Mouse (Mus musculus) stomach, postnatal 0 days (tissue): ENCODE measurements around the gene Trak1. TPM values are rescaled to one million over a fixed set of nuclear protein-coding genes. Genes with fewer than 3 reads are reported as not detected.
A peak's percentile ranks its signal among the peaks of the same experiment; 100 is the strongest.

Experiments
- ATAC-seq: fragments of 200-750 bp; cut with Nextera tagmentation; 2 replicates; pipeline ENCODE4 v1.8.0; 2017; ENCODE audit not compliant: low FRiP score, low TSS enrichment
- DNase-seq: peaks from one replicate; pipeline ENCODE4 v3.0.0-alpha.2; 2016; ENCODE audit warnings: low spot score
- H3K27ac ChIP-seq: fragments of 300-500 bp; sonication (generic); replicated peaks from 2 replicates; pipeline ENCODE4 v1.5.1; 2014; ENCODE audit warnings: mild to moderate bottlenecking, control low read depth
- H3K27me3 ChIP-seq: fragments of 300-500 bp; sonication (generic); 2 replicates; pipeline ENCODE4 v1.6.1; 2014; ENCODE audit warnings: low read length; ENCODE audit not compliant: control insufficient read depth, insufficient read depth
- H3K36me3 ChIP-seq: fragments of 300-500 bp; sonication (generic); 2 replicates; pipeline ENCODE4 v1.6.1; 2014; ENCODE audit warnings: low read length, mixed read lengths; ENCODE audit not compliant: control insufficient read depth, insufficient read depth
- H3K4me1 ChIP-seq: fragments of 300-500 bp; sonication (generic); replicated peaks from 2 replicates; pipeline ENCODE4 v1.6.1; 2014; ENCODE audit warnings: antibody characterized with exemption; ENCODE audit not compliant: control insufficient read depth, insufficient read depth
- H3K4me2 ChIP-seq: fragments of 300-500 bp; sonication (generic); replicated peaks from 2 replicates; pipeline ENCODE4 v1.6.1; 2014; ENCODE audit warnings: low read depth, mild to moderate bottlenecking, control low read depth, moderate library complexity
- H3K4me3 ChIP-seq: fragments of 300-500 bp; sonication (generic); 2 replicates; pipeline ENCODE4 v1.5.1; 2014; ENCODE audit warnings: low read depth, low read length, control low read depth
- H3K9ac ChIP-seq: fragments of 300-500 bp; sonication (generic); 2 replicates; pipeline ENCODE4 v1.6.1; 2014; ENCODE audit warnings: mild to moderate bottlenecking, low read length, control low read depth, mixed read lengths
- H3K9me3 ChIP-seq: fragments of 300-500 bp; sonication (generic); 2 replicates; pipeline ENCODE4 v1.6.1; 2016; ENCODE audit warnings: low read length; ENCODE audit not compliant: control insufficient read depth
- CTCF ChIP-seq: IDR thresholded peaks from 2 replicates; pipeline ENCODE4 v1.5.1; 2016; ENCODE audit warnings: antibody characterized with exemption, low read depth, mild to moderate bottlenecking, moderate library complexity
- EP300 ChIP-seq: optimal IDR thresholded peaks from 2 replicates; pipeline ENCODE3; 2016; ENCODE audit warnings: antibody characterized with exemption
- WGBS: fragments of 180-500 bp; shearing (Covaris S2); extraction: QIAGEN DNeasy Blood & Tissue Kit; methylation state at CpG from one replicate; pipeline ENCODE4 v1.1.7; 2014; 5-methylcytosine and 5-hydroxymethylcytosine counted together
- polyA plus RNA-seq: library from polyadenylated mRNA; unstranded; fragments of >200 nt; fragmentation: Nextera tagmentation; extraction: Ambion mirVana; gene quantifications from 2 replicates; pipeline ENCODE4 v1.2.1, GENCODE M21; 2015

Trak1 gene
- polyA plus RNA-seq, 1 experiment from 2014 or later: 24.0 TPM

- peak; percentile 85 for ATAC-seq
- H3K4me3 ChIP-seq: peak overlapping the region; percentile 37
- TF ChIP-seq CTCF: no peak
- TF ChIP-seq EP300: no peak
- DNase-seq: peak; percentile 69
- H3K9me3 ChIP-seq: no peaks in the 10 kb centered on the region
- H3K36me3 ChIP-seq: no peaks in the 10 kb centered on the region
- H3K4me2 ChIP-seq: peak overlapping the region; percentile 58
- H3K27ac ChIP-seq: no peak overlapping the region
- no peaks in the 10 kb centered on the region for H3K4me1 ChIP-seq
- H3K9ac ChIP-seq: peak overlapping the region; percentile 55
- WGBS: 18% methylated on average over 29 of the region's 29 CpGs
- H3K27me3 ChIP-seq: no peaks in the 10 kb centered on the region
Measured at GRCm38 (mm10) chr9:121285341-121286324, 11.7 kb upstream of the Trak1 start.

GRCm38 (mm10) chr9:121286325-121286901 lies 10.9 kb upstream of the Trak1 start:
- Histone ChIP-seq H3K27ac (no peak overlapping the region), H3K4me3 (0 out of 2 replicates have a peak overlapping the region, but pooled peaks have one; percentile 37), H3K9ac (no peak overlapping the region), H3K9me3 (no peaks in the 10 kb centered on the region), H3K27me3 (no peaks in the 10 kb centered on the region), H3K4me1 (no peaks in the 10 kb centered on the region), H3K36me3 (no peaks in the 10 kb centered on the region), H3K4me2 (peak overlapping the region; percentile 58)
- TF ChIP-seq EP300 (no peak), CTCF (no peak)
- ATAC-seq: peak; percentile 37; the same call in 1 of the 2 replicates
- WGBS: 74% methylated on average over 3 of the region's 3 CpGs
- no peak for DNase-seq

- Histone ChIP-seq H3K4me3 (no peak overlapping the region), H3K9me3 (no peaks in the 10 kb centered on the region), H3K27me3 (no peaks in the 10 kb centered on the region), H3K27ac (no peak overlapping the region), H3K36me3 (no peaks in the 10 kb centered on the region), H3K9ac (no peak overlapping the region), H3K4me2 (no peak overlapping the region), H3K4me1 (no peaks in the 10 kb centered on the region)
- ATAC-seq: no peak
- 77% methylated on average over 2 of the region's 2 CpGs for WGBS
- DNase-seq: no peak
- no peak for TF ChIP-seq EP300
- no peak for TF ChIP-seq CTCF
Measured at GRCm38 (mm10) chr9:121291275-121291674, 6.0 kb upstream of the Trak1 start.

GRCm38 (mm10) chr9:121293187-121293586 lies 4.1 kb upstream of the Trak1 start:
- TF ChIP-seq CTCF (no peak), EP300 (no peak)
- DNase-seq (no peak), ATAC-seq (no peak)
- no peak overlapping the region for H3K4me3 ChIP-seq
- no peak overlapping the region for H3K9ac ChIP-seq
- H3K4me1 ChIP-seq: peaks cover 2% of the 10 kb centered on the region; the same call in 1 of the 2 replicates
- no peak overlapping the region for H3K27ac ChIP-seq
- H3K4me2 ChIP-seq: no peak overlapping the region
- H3K36me3 ChIP-seq: no peaks in the 10 kb centered on the region
- H3K27me3 ChIP-seq: no peaks in the 10 kb centered on the region
- no peaks in the 10 kb centered on the region for H3K9me3 ChIP-seq
- 76% methylated on average over 7 of the region's 7 CpGs for WGBS

GRCm38 (mm10) chr9:121295221-121295620 lies 2.1 kb upstream of the Trak1 start:
- Histone ChIP-seq H3K27ac (no peak overlapping the region), H3K4me3 (no peak overlapping the region), H3K27me3 (no peaks in the 10 kb centered on the region), H3K4me1 (peaks cover 13% of the 10 kb centered on the region), H3K9ac (no peak overlapping the region), H3K4me2 (no peak overlapping the region), H3K36me3 (0 out of 2 replicates have a peak, but pooled peaks cover 2% of the 10 kb centered on the region), H3K9me3 (no peaks in the 10 kb centered on the region)
- no peak for DNase-seq
- no peak for ATAC-seq
- TF ChIP-seq CTCF (no peak), EP300 (no peak)
- WGBS: 72% methylated on average over 7 of the region's 7 CpGs
